Mouse (Mus musculus): Measurements from ENCODE around the gene Fbxl17.

GRCm38 (mm10) chr17:63161953-63162352 lies 337.9 kb downstream of the Fbxl17 start:
- TF ChIP-seq GATA1 (IDR thresholded peaks at IDR 0.05; ENCODE audit: borderline replicate concordance, low read length) (no peak), CTCF (IDR thresholded peaks at IDR 0.05; ENCODE audit: low read depth, low read length) (no peak)
